Mouse (Mus musculus) heart, embryonic 15.5 days (tissue): ENCODE data around the gene Dek. TPM values are rescaled to one million over a fixed set of nuclear protein-coding genes. Genes with fewer than 3 reads are reported as not detected.

ENCODE experiments used
- polyA plus RNA-seq: library from polyadenylated mRNA; unstranded; fragments of >200 nt; fragmentation: Nextera tagmentation; extraction: Ambion mirVana; gene quantifications from 2 replicates; pipeline ENCODE4 v1.2.1, GENCODE M21; 2015

Dek gene
- polyA plus RNA-seq, 1 experiment from 2014 or later = 143 TPM

Other genes starting within 250 kb of the Dek start
- gene Kif13a, start 176.3 kb downstream of the Dek start, polyA plus RNA-seq = 41.6 and 45.3 TPM in 2 replicates
- 3.8 and 4.2 TPM in 2 replicates for gene Nhlrc1, start 91.4 kb downstream of the Dek start, polyA plus RNA-seq
- gene Kdm1b, start 62.7 kb downstream of the Dek start, polyA plus RNA-seq = 6.1 and 8.7 TPM in 2 replicates
- 13.6 and 13.9 TPM in 2 replicates for gene Tpmt, start 61.5 kb downstream of the Dek start, polyA plus RNA-seq
- 1.5 and 1.7 TPM in 2 replicates for gene Rnf144b, start 16.5 kb upstream of the Dek start, polyA plus RNA-seq